Mouse (Mus musculus) hindbrain, embryonic 15.5 days (tissue): Measurements from ENCODE around the gene Jazf1. TPM values are rescaled to one million over a fixed set of nuclear protein-coding genes. Genes with fewer than 3 reads are reported as not detected.

Source experiments
- ATAC-seq: fragments of 200-750 bp; cut with Nextera tagmentation; 2 replicates; pipeline ENCODE4 v1.8.0; 2017; ENCODE audit warnings: low read depth, moderate number of reproducible peaks, moderate TSS enrichment; ENCODE audit not compliant: low FRiP score
- H3K27ac ChIP-seq: fragments of 300-500 bp; sonication (generic); replicated peaks from 2 replicates; pipeline ENCODE4 v1.5.1; 2015; ENCODE audit warnings: mild to moderate bottlenecking, inconsistent platforms
- H3K27me3 ChIP-seq: fragments of 300-500 bp; sonication (generic); 2 replicates; pipeline ENCODE4 v1.6.1; 2015; ENCODE audit warnings: control low read depth, inconsistent platforms
- H3K36me3 ChIP-seq: fragments of 300-500 bp; sonication (generic); 2 replicates; pipeline ENCODE4 v1.6.1; 2015; ENCODE audit warnings: control low read depth, inconsistent platforms
- H3K4me1 ChIP-seq: fragments of 300-500 bp; sonication (generic); replicated peaks from 2 replicates; pipeline ENCODE4 v1.6.1; 2015; ENCODE audit warnings: control low read depth, inconsistent platforms
- H3K4me2 ChIP-seq: fragments of 300-500 bp; sonication (generic); 2 replicates; pipeline ENCODE4 v1.6.1; 2015; ENCODE audit warnings: moderate library complexity, mild to moderate bottlenecking, inconsistent platforms
- H3K4me3 ChIP-seq: fragments of 300-500 bp; sonication (generic); 2 replicates; pipeline ENCODE4 v1.5.1; 2015; ENCODE audit warnings: mild to moderate bottlenecking, inconsistent platforms
- H3K9ac ChIP-seq: fragments of 300-500 bp; sonication (generic); 2 replicates; pipeline ENCODE4 v1.6.1; 2015; ENCODE audit warnings: inconsistent platforms
- H3K9me3 ChIP-seq: fragments of 300-500 bp; sonication (generic); 2 replicates; pipeline ENCODE4 v1.6.1; 2016; ENCODE audit warnings: control low read depth, inconsistent platforms
- WGBS: fragments of 180-500 bp; shearing (Covaris S2); methylation state at CpG from one replicate; pipeline ENCODE4 v1.1.7; 2015; 5-methylcytosine and 5-hydroxymethylcytosine counted together
- polyA plus RNA-seq: library from polyadenylated mRNA; unstranded; fragments of >200 nt; fragmentation: Nextera tagmentation; extraction: Ambion mirVana; gene quantifications from 2 replicates; pipeline ENCODE4 v1.2.1, GENCODE M21; 2015

Gene Jazf1
- polyA plus RNA-seq, 1 experiment from 2014 or later = 52.4 TPM

DNA sequence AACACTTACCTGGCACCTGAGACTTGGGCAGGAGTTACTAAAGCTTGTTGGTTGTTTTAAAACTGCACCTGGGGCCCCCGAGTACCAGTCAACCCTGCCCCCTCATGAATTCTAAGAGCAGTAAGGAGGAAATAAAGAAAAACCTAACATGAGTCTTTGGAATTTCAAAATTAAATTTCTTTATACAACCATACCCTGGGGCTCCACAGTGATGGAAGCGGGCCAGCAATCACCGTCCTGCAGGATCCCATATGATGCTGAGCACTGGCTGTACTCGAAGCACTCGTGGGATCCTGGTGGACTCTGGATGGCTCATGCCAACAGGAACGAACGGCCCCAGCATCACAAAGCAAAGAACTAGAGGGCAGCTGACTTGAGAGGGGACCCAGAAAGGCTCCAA, 149.0 kb downstream of the Jazf1 start:
- no peaks in the 10 kb centered on the region for H3K36me3 ChIP-seq
- no peaks in the 10 kb centered on the region for H3K4me1 ChIP-seq
- no peak overlapping the region for H3K4me2 ChIP-seq
- 67% methylated on average over 7 of the region's 7 CpGs for WGBS
- ATAC-seq = no peak
- H3K27me3 ChIP-seq = no peaks in the 10 kb centered on the region
- no peak overlapping the region for H3K4me3 ChIP-seq
- H3K9me3 ChIP-seq = no peaks in the 10 kb centered on the region
- no peak overlapping the region for H3K9ac ChIP-seq
- H3K27ac ChIP-seq = no peak overlapping the region

DNA sequence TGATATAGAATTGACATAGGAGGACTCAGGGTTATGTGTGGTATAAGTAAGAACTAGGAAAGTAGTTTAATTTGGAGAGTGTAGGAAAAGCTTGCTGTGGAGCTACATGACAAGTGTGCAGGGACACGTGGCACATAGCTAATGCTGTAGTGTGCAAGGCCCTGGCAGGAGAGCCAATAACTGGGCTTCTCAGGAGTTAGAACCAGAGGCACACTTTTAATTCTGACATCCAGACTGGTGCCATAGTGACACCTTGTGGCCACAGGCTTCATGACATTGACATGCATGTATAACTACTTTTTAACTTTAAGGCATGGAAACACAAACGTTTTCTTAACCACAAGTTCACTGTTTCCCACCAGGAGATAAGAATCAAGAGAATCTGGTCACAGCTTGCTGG, 149.5 kb downstream of the Jazf1 start:
- Histone ChIP-seq H3K36me3 (no peaks in the 10 kb centered on the region), H3K9ac (no peak overlapping the region), H3K4me3 (no peak overlapping the region), H3K27me3 (no peaks in the 10 kb centered on the region), H3K4me1 (no peaks in the 10 kb centered on the region), H3K27ac (no peak overlapping the region), H3K4me2 (no peak overlapping the region), H3K9me3 (no peaks in the 10 kb centered on the region)
- 7% methylated on average over 2 of the region's 2 CpGs for WGBS
- ATAC-seq = peak; percentile 65; the same call in 1 of the 2 replicates

DNA sequence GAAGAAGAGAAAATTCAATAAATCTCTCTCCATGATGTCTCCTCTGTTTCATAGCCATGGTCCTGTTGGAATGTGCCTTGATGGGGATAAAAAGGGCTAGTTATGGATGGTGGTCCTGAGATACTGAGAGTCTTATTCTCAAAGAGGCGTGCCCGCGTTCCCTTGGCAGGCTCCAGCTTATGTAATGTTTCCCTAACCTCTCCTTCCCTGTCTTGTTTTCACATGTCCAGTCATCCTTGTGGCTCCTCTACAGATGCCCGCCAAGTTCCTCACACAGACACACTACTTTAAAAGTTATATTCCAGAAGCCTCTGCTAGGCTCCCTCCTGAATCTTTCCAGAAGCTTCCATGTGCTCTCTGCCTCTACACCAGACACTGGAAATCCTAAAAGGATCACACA, 151.0 kb downstream of the Jazf1 start:
- Histone ChIP-seq H3K9ac (no peak overlapping the region), H3K9me3 (no peaks in the 10 kb centered on the region), H3K4me3 (no peak overlapping the region), H3K36me3 (no peaks in the 10 kb centered on the region), H3K27me3 (no peaks in the 10 kb centered on the region), H3K4me2 (no peak overlapping the region), H3K27ac (no peak overlapping the region), H3K4me1 (no peaks in the 10 kb centered on the region)
- 97% methylated on average over 4 of the region's 4 CpGs for WGBS
- ATAC-seq = no peak

DNA sequence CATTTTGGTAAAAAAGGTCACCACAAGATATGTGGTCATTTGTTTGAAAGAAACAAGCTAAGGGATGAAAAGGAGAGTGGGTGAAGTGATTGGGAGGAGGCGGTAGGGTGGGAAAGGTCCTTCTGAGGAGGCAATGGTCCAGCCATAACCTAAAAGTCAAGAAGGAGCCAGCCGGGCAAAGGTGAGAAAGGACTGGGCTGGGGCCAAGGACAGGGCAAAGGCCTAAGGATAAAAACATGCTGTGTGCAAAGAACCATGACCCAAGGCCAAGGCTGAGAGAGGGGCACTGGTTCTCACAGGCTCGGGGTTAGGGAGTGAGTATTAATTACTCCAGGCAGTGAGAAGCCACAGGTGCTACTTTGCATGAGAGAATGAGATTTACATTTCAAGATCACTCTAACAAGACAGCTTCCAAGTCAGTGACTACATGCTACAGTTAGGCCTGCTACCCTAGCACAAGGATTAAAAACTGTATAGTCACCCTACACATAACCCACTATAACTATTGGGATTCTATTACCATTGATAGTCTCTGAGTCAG, 151.5 kb downstream of the Jazf1 start:
- Histone ChIP-seq H3K9ac (no peak overlapping the region), H3K27me3 (no peaks in the 10 kb centered on the region), H3K9me3 (no peaks in the 10 kb centered on the region), H3K4me2 (no peak overlapping the region), H3K27ac (no peak overlapping the region), H3K4me1 (no peaks in the 10 kb centered on the region), H3K4me3 (no peak overlapping the region), H3K36me3 (no peaks in the 10 kb centered on the region)
- WGBS = 81% methylated on average over 3 of the region's 3 CpGs
- no peak for ATAC-seq

DNA sequence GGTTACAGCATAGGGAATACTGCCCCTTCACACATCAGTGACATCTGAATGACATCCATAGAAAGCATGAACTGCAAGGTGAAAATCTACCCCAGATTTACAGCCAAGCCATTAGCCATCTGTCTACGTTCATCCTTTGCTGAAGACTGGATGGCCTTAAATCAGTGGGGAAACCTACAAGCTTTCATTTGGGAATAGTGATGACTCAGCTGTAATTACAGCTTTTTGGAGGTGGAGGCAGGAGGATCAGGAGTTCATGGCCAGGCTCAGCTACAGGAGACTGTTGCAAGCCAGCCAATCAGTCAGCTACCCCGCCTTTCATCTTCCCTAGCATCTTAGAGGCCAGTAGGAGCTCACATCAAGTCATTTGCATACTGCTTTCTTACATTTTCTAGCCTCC, 153.5 kb downstream of the Jazf1 start:
- Histone ChIP-seq H3K27ac (no peak overlapping the region), H3K4me2 (no peak overlapping the region), H3K9me3 (no peaks in the 10 kb centered on the region), H3K4me3 (no peak overlapping the region), H3K36me3 (no peaks in the 10 kb centered on the region), H3K4me1 (no peaks in the 10 kb centered on the region; the same call in 1 of the 2 replicates), H3K9ac (no peak overlapping the region), H3K27me3 (no peaks in the 10 kb centered on the region)
- 68% methylated on average over 2 of the region's 2 CpGs for WGBS
- ATAC-seq = no peak

DNA sequence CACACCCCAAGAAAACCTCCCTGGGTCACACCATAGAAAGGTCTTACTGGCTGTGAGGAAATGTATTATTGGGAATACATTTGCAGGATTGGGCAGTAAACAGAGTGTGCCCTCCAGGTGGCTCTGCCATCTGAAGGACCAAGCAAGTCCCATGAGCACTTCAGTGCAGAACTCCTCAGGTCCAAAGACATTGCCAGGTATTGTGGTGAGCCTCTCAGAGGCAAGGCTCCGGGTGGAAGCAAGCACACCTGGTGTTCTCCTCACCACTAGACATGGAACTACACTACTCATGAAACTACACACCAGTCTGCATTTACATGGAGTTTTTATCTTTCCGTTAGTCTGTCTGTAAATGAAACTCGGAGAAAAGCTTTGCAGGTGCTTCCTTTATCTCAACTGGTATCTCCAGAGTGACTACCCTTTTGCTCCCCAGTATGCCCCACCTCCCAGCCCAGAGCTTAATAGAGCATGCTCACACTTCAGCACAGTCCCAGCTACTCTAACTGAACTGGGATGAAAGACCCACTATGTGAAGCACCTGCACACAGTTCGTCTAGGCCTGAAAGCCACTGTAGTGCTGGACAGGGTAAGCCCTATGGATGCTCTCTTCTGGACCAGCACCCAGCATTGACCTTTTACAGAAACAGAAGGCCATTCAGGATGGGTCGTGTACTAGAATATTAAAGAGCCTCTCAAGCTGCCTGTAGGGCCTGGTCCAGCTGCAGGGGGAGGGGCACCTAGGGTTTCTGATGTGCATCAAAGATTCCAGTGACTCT, 156.1 kb downstream of the Jazf1 start:
- Histone ChIP-seq H3K27ac (no peak overlapping the region), H3K36me3 (no peaks in the 10 kb centered on the region), H3K4me1 (no peaks in the 10 kb centered on the region; the same call in 1 of the 2 replicates), H3K27me3 (no peaks in the 10 kb centered on the region), H3K9me3 (no peaks in the 10 kb centered on the region), H3K4me3 (no peak overlapping the region), H3K9ac (no peak overlapping the region), H3K4me2 (no peak overlapping the region)
- ATAC-seq = no peak; the same call in 1 of the 2 replicates
- 74% methylated on average over 5 of the region's 5 CpGs for WGBS

DNA sequence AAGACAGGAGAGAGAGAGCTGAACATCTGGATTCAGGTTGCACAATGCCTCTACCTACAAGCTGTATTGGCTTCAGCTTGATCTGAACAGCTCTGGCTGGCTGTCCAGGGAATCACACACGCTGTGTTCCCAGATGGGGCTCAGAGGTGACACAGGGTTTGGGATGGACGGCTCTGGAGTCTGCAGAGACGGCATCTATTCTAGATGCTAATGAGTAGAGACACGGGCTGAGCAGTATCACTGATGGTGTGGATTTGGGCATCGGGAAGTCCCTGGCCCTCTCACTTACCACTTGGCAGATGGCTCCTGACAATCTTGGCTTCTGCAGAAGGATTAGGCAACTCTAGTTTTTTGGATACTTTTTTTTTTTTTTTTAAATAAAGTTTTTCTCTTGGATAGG, 161.6 kb downstream of the Jazf1 start:
- no peak overlapping the region for H3K9ac ChIP-seq
- H3K4me1 ChIP-seq = no peaks in the 10 kb centered on the region; the same call in 1 of the 2 replicates
- no peaks in the 10 kb centered on the region for H3K9me3 ChIP-seq
- 70% methylated on average over 5 of the region's 5 CpGs for WGBS
- no peaks in the 10 kb centered on the region for H3K27me3 ChIP-seq
- no peak overlapping the region for H3K4me3 ChIP-seq
- H3K4me2 ChIP-seq = no peak overlapping the region
- no peaks in the 10 kb centered on the region for H3K36me3 ChIP-seq
- no peak for ATAC-seq
- no peak overlapping the region for H3K27ac ChIP-seq

DNA sequence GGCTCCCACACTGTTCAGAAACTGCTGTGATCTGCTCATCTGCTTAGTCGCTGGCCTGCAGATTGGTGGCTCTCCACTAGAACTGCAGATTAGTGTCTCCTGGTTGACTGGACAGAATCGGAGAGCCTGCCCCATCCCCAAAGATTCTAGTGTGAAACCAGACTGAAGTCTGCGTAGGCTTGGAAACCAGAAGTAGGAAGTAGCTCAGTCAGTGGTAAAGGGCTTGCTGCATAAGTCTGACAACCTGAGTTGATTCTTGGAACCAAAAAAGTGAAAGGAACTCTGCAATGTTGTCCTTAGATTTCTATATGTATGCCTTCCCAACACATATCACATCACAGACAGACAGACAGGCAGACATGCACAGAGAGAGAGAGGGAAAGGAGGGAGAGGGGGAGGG, 163.3 kb downstream of the Jazf1 start:
- Histone ChIP-seq H3K27ac (no peak overlapping the region), H3K4me2 (no peak overlapping the region), H3K27me3 (no peaks in the 10 kb centered on the region), H3K36me3 (no peaks in the 10 kb centered on the region), H3K4me1 (no peaks in the 10 kb centered on the region), H3K4me3 (no peak overlapping the region), H3K9ac (no peak overlapping the region), H3K9me3 (no peaks in the 10 kb centered on the region)
- ATAC-seq = no peak
- WGBS = 81% methylated on average over 3 of the region's 3 CpGs

DNA sequence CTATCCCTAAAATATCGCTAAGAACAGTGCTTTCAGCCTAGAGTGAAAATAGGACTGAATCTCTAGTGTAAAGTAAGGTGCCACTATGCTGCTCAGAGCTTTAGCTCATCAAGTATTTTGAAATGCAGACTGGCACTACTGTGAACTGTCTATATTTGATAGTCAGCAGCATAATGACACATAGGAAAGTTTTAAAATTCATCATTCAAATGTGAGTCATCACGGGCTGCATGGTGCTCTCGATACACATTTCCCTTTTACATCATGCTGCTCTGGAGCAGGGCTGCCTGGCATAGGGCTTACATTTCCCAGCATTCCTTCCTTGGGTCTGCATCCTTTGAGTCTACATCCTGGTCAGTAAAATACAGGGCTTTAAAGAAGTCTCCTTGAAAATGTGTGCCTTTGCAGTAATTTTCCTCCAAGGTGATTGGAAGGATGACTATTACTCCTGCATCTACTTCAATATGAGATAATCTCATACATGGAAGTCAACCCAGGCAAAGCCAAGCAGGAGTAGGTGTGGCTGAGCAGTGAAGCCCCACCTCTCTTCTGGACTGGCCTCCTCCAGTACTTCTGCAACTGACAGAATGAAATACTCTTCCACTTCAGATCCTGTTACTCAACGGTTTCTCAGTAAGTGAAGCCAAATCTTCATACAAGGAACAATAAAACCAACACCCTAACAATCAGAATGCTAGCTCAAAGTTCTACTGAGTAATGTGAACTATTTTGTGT, 165.0 kb downstream of the Jazf1 start:
- Histone ChIP-seq H3K4me2 (no peak overlapping the region), H3K9ac (no peak overlapping the region), H3K4me3 (no peak overlapping the region), H3K9me3 (no peaks in the 10 kb centered on the region), H3K27ac (no peak overlapping the region), H3K36me3 (no peaks in the 10 kb centered on the region), H3K4me1 (no peaks in the 10 kb centered on the region), H3K27me3 (no peaks in the 10 kb centered on the region)
- ATAC-seq = no peak
- WGBS = 84% methylated on average over 4 of the region's 4 CpGs

DNA sequence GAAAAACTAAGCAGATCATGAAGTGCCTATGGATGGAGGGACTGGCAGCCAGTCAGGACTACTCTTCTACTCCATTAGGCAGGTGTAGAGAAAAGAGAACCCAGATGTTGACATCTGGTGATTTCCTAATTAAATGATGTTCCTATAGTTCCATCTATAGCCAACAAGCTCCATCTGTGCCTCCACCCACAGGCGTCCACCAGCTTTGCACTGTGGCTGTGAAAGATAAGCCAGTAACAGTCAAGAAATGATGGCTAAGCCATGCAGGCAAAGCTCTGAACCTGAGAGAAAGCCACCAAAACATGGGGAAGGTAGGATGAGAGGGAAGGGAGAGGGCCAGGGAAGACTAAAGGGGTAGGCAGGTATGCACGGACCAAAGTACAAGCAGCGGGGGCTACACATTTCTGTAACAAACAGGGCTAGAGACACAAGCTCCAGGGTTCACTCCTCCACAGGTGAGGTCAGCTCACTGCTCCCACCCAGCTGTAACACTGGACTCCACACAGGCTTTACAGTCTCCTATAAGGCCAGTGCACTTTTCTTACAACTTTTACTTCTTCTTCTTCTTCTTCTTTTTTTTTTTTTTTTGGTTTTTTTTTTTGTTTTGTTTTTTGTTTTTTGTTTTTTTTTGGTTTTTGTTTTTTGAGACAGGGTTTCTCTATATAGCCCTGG, 168.7 kb downstream of the Jazf1 start:
- 91% methylated on average over 3 of the region's 3 CpGs for WGBS
- no peak overlapping the region for H3K9ac ChIP-seq
- no peak overlapping the region for H3K4me3 ChIP-seq
- H3K4me1 ChIP-seq = peaks cover 7% of the 10 kb centered on the region
- no peak overlapping the region for H3K27ac ChIP-seq
- no peaks in the 10 kb centered on the region for H3K9me3 ChIP-seq
- no peaks in the 10 kb centered on the region for H3K36me3 ChIP-seq
- H3K4me2 ChIP-seq = no peak overlapping the region
- H3K27me3 ChIP-seq = no peaks in the 10 kb centered on the region
- ATAC-seq = no peak

DNA sequence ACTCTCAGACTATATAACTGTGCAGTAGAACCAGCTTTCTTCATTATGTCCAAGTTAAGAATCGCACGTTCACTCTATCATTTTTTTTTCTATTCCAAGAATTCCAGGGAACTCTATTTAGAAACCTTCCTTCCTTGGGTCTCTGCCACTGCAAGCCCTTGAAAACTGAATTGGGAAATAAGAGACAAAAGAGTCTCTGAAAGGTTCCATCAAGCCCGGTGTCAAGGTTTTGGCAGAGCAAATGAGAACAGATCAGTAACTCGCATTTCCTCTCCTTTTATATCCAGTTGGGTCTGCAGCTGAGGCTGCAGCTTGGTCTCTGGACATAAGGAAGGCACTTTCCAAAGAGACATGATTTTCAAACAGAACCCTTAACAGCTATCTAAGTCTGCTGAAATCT, 173.4 kb downstream of the Jazf1 start:
- Histone ChIP-seq H3K4me3 (no peak overlapping the region), H3K27ac (peak overlapping the region; percentile 36), H3K36me3 (no peaks in the 10 kb centered on the region), H3K4me1 (peaks cover 23% of the 10 kb centered on the region), H3K27me3 (no peaks in the 10 kb centered on the region), H3K4me2 (no peak overlapping the region), H3K9ac (no peak overlapping the region), H3K9me3 (no peaks in the 10 kb centered on the region)
- peak; percentile 9; the same call in 1 of the 2 replicates for ATAC-seq
- WGBS = 53% methylated on average over 4 of the region's 4 CpGs

DNA sequence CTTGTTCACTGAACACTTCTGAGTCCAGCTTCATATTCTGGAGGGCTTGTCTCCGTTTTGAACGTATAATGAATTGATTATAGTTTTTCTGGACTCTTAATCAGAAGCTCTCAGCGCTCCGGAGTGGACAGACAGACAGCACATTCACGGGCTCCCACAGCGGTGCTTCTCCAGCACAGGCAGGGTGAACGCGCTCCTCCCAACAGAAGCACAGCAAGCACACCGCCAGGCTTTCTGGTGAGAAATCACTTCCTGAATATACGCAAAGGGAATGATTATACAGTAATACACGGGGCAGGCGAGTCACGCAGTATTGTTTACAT, 174.0 kb downstream of the Jazf1 start:
- WGBS = 19% methylated on average over 13 of the region's 13 CpGs
- Histone ChIP-seq H3K4me3 (no peak overlapping the region), H3K4me1 (peaks cover 23% of the 10 kb centered on the region), H3K27ac (peak overlapping the region; percentile 36), H3K4me2 (peak overlapping the region; percentile 13; the same call in 1 of the 2 replicates), H3K36me3 (no peaks in the 10 kb centered on the region), H3K9ac (no peak overlapping the region), H3K9me3 (no peaks in the 10 kb centered on the region), H3K27me3 (no peaks in the 10 kb centered on the region)
- peak; percentile 41; the same call in 1 of the 2 replicates for ATAC-seq
